Mouse (Mus musculus) C2C12 (cell line): Measurements from ENCODE around the gene Krt2. TPM values are rescaled to one million over a fixed set of nuclear protein-coding genes. Genes with fewer than 3 reads are reported as not detected.
A peak's percentile ranks its signal among the peaks of the same experiment; 100 is the strongest.

Experiments
- H3K27me3 ChIP-seq: one replicate; pipeline ENCODE4 v1.6.1; 2011; ENCODE audit not compliant: control insufficient read depth, insufficient read depth, insufficient read length
- H3K36me3 ChIP-seq: one replicate; pipeline ENCODE4 v1.6.1; 2011; ENCODE audit not compliant: control insufficient read depth, insufficient read depth
- H3K4me3 ChIP-seq: one replicate; pipeline ENCODE4 v1.5.1; 2011; ENCODE audit warnings: mild to moderate bottlenecking, control low read depth; ENCODE audit not compliant: poor library complexity, insufficient read depth, severe bottlenecking
- H3K79me2 ChIP-seq: one replicate; pipeline ENCODE4 v1.6.1; 2011; ENCODE audit not compliant: control insufficient read depth, insufficient read depth
- H3K79me3 ChIP-seq: one replicate; pipeline ENCODE4 v1.6.1; 2011; ENCODE audit warnings: low read depth, control low read depth
- H3ac ChIP-seq: one replicate; pipeline ENCODE3; 2011; ENCODE audit warnings: low read depth; ENCODE audit not compliant: control insufficient read depth, insufficient read length
- CEBPB ChIP-seq: IDR thresholded peaks from one replicate; pipeline ENCODE4 v1.6.1; 2011; ENCODE audit warnings: low read depth, mild to moderate bottlenecking, control low read depth, moderate library complexity
- CTCF ChIP-seq: IDR thresholded peaks from one replicate; pipeline ENCODE4 v1.5.1; 2011; ENCODE audit not compliant: control insufficient read depth, insufficient read depth, insufficient read length
- FOSL1 ChIP-seq: IDR thresholded peaks from one replicate; pipeline ENCODE4 v1.8.0; 2011; ENCODE audit warnings: mild to moderate bottlenecking, low read length; ENCODE audit not compliant: poor library complexity, insufficient read depth, severe bottlenecking
- MAX ChIP-seq: IDR thresholded peaks from one replicate; pipeline ENCODE4 v1.6.1; 2011; ENCODE audit warnings: mild to moderate bottlenecking, control low read depth
- MYOD1 ChIP-seq: IDR thresholded peaks from one replicate; pipeline ENCODE4 v1.6.1; 2011; ENCODE audit warnings: low read depth; ENCODE audit not compliant: control insufficient read depth, insufficient read length
- MYOG ChIP-seq: IDR thresholded peaks from one replicate; pipeline ENCODE4 v1.6.1; 2011; ENCODE audit not compliant: control insufficient read depth, insufficient read length; ENCODE audit errors: extremely low read depth
- USF1 ChIP-seq: IDR thresholded peaks from one replicate; pipeline ENCODE4 v1.6.1; 2011; ENCODE audit warnings: low read depth, mild to moderate bottlenecking, control low read depth, moderate library complexity
- polyA plus RNA-seq: library from polyadenylated mRNA; unstranded; fragments of >200 nt; fragmentation: generic; extraction: Trizol; gene quantifications from one replicate; pipeline ENCODE4 v1.2.1, GENCODE M21; 2012; ENCODE audit warnings: missing spikeins

Gene Krt2
- polyA plus RNA-seq, 1 experiment: not detected

- Histone ChIP-seq H3K4me3 (no peak within 1 kb of the TSS), H3K36me3 (no peaks in the 10 kb centered on the region), H3K79me3 (no peaks in the 10 kb centered on the region), H3K27me3 (peaks cover 65% of the 10 kb centered on the region), H3ac (no peak within 1 kb of the TSS), H3K79me2 (no peaks in the 10 kb centered on the region)
- TF ChIP-seq MYOD1 (no peak), CEBPB (no peak)
Measured at GRCm38 (mm10) chr15:101802296-101802835, 15.6 kb downstream of the Krt2 start, which contains the start of gene Krt73. Gene Krt73 (minus strand): TSS chr15:101802346.

- H3K79me3 ChIP-seq: no peaks in the 10 kb centered on the region
- H3K36me3 ChIP-seq: no peaks in the 10 kb centered on the region
- TF ChIP-seq MAX: no peak
- no peak for TF ChIP-seq MYOG
- no peak for TF ChIP-seq USF1
- TF ChIP-seq MYOD1: no peak
- no peak for TF ChIP-seq FOSL1
- no peak for TF ChIP-seq CEBPB
- no peak for TF ChIP-seq CTCF
- no peak overlapping the region for H3K4me3 ChIP-seq
- no peak overlapping the region for H3ac ChIP-seq
- H3K79me2 ChIP-seq: no peaks in the 10 kb centered on the region
- peaks cover 54% of the 10 kb centered on the region for H3K27me3 ChIP-seq
Measured at GRCm38 (mm10) chr15:101790867-101791266, 27.1 kb downstream of the Krt2 start.

GRCm38 (mm10) chr15:101786360-101786759, 31.6 kb downstream of the Krt2 start, which contains the start of gene Krt72:
Gene Krt72 (minus strand): TSS chr15:101786460.
- no peak for TF ChIP-seq MAX
- TF ChIP-seq CTCF: no peak
- TF ChIP-seq CEBPB: no peak
- TF ChIP-seq MYOG: no peak
- no peak for TF ChIP-seq USF1
- no peak for TF ChIP-seq MYOD1
- TF ChIP-seq FOSL1: no peak
- no peaks in the 10 kb centered on the region for H3K36me3 ChIP-seq
- no peak within 1 kb of the TSS for H3K4me3 ChIP-seq
- H3K27me3 ChIP-seq: peaks cover 63% of the 10 kb centered on the region
- H3ac ChIP-seq: no peak within 1 kb of the TSS
- H3K79me3 ChIP-seq: no peaks in the 10 kb centered on the region
- H3K79me2 ChIP-seq: no peaks in the 10 kb centered on the region

- Histone ChIP-seq H3K79me2 (no peaks in the 10 kb centered on the region), H3K4me3 (no peak overlapping the region), H3K79me3 (no peaks in the 10 kb centered on the region), H3K27me3 (peaks cover 45% of the 10 kb centered on the region), H3ac (no peak overlapping the region), H3K36me3 (no peaks in the 10 kb centered on the region)
- TF ChIP-seq CTCF (no peak), USF1 (no peak), MYOG (no peak), MYOD1 (no peak), CEBPB (no peak), MAX (no peak), FOSL1 (no peak)
Measured at GRCm38 (mm10) chr15:101773420-101773819, 44.5 kb downstream of the Krt2 start.

- Histone ChIP-seq H3K27me3 (peaks cover 38% of the 10 kb centered on the region), H3K36me3 (no peaks in the 10 kb centered on the region), H3K79me3 (no peaks in the 10 kb centered on the region), H3ac (no peak overlapping the region), H3K79me2 (no peaks in the 10 kb centered on the region), H3K4me3 (no peak overlapping the region)
- TF ChIP-seq MYOG: no peak
- peak; percentile 83 for TF ChIP-seq CTCF
Measured at GRCm38 (mm10) chr15:101772711-101773081, 45.3 kb downstream of the Krt2 start.

GRCm38 (mm10) chr15:101772080-101772710, 45.8 kb downstream of the Krt2 start:
- no peak overlapping the region for H3ac ChIP-seq
- TF ChIP-seq CEBPB (no peak), USF1 (no peak), CTCF (peak; percentile 17), MAX (no peak)
- no peaks in the 10 kb centered on the region for H3K79me3 ChIP-seq

More at GRCm38 (mm10) chr15:101772080-101772710, 45.8 kb downstream of the Krt2 start:
- H3K79me2 ChIP-seq: no peaks in the 10 kb centered on the region
- H3K27me3 ChIP-seq: peaks cover 38% of the 10 kb centered on the region
- H3K4me3 ChIP-seq: no peak overlapping the region
- no peaks in the 10 kb centered on the region for H3K36me3 ChIP-seq
